Mouse (Mus musculus) lung, postnatal 0 days (tissue): ENCODE data around the gene Zbtb17. TPM values are rescaled to one million over a fixed set of nuclear protein-coding genes. Genes with fewer than 3 reads are reported as not detected.

Experiments used
- ATAC-seq: fragments of 200-750 bp; cut with Nextera tagmentation; 2 replicates; pipeline ENCODE4 v1.8.0; 2017; ENCODE audit warnings: moderate library complexity
- DNase-seq: peaks from one replicate; pipeline ENCODE4 v3.0.0-alpha.2; 2016; ENCODE audit warnings: low spot score
- H3K27ac ChIP-seq: fragments of 300-500 bp; sonication (generic); 2 replicates; pipeline ENCODE4 v1.5.1; 2014; ENCODE audit warnings: antibody characterized with exemption, mild to moderate bottlenecking, low read length, mixed read lengths
- H3K27me3 ChIP-seq: fragments of 300-500 bp; sonication (generic); replicated peaks from 2 replicates; pipeline ENCODE4 v1.6.1; 2014; ENCODE audit warnings: low read length, mixed read lengths; ENCODE audit not compliant: insufficient read depth
- H3K36me3 ChIP-seq: fragments of 300-500 bp; sonication (generic); 2 replicates; pipeline ENCODE4 v1.6.1; 2014; ENCODE audit warnings: low read length, mixed read lengths; ENCODE audit not compliant: insufficient read depth
- H3K4me1 ChIP-seq: fragments of 300-500 bp; sonication (generic); 2 replicates; pipeline ENCODE4 v1.6.1; 2014; ENCODE audit warnings: antibody characterized with exemption, low read depth, low read length, mixed read lengths; ENCODE audit not compliant: insufficient read depth
- H3K4me2 ChIP-seq: fragments of 300-500 bp; sonication (generic); replicated peaks from 2 replicates; pipeline ENCODE4 v1.6.1; 2014; ENCODE audit warnings: low read depth, mild to moderate bottlenecking, low read length, moderate library complexity, mixed read lengths
- H3K4me3 ChIP-seq: fragments of 300-500 bp; sonication (generic); 2 replicates; pipeline ENCODE4 v1.5.1; 2014; ENCODE audit warnings: low read depth, low read length
- H3K9ac ChIP-seq: fragments of 300-500 bp; sonication (generic); replicated peaks from 2 replicates; pipeline ENCODE4 v1.6.1; 2014; ENCODE audit warnings: low read depth, mild to moderate bottlenecking
- H3K9me3 ChIP-seq: fragments of 300-500 bp; sonication (generic); 2 replicates; pipeline ENCODE4 v1.6.1; 2016; ENCODE audit warnings: low read length, mixed read lengths
- CTCF ChIP-seq: IDR thresholded peaks from 2 replicates; pipeline ENCODE4 v1.5.1; 2016; ENCODE audit warnings: antibody characterized with exemption, mild to moderate bottlenecking
- EP300 ChIP-seq: IDR thresholded peaks from 2 replicates; pipeline ENCODE4 v1.6.1; 2016; ENCODE audit warnings: antibody characterized with exemption, mild to moderate bottlenecking, control low read depth
- WGBS: fragments of 180-500 bp; shearing (Covaris S2); extraction: QIAGEN DNeasy Blood & Tissue Kit; methylation state at CpG from one replicate; pipeline ENCODE4 v1.1.7; 2014; 5-methylcytosine and 5-hydroxymethylcytosine counted together
- polyA plus RNA-seq: library from polyadenylated mRNA; unstranded; fragments of >200 nt; fragmentation: Nextera tagmentation; extraction: Ambion mirVana; gene quantifications from 2 replicates; pipeline ENCODE4 v1.2.1, GENCODE M21; 2015

Gene Zbtb17
- polyA plus RNA-seq, 1 experiment from 2014 or later: 14.1 TPM

DNA sequence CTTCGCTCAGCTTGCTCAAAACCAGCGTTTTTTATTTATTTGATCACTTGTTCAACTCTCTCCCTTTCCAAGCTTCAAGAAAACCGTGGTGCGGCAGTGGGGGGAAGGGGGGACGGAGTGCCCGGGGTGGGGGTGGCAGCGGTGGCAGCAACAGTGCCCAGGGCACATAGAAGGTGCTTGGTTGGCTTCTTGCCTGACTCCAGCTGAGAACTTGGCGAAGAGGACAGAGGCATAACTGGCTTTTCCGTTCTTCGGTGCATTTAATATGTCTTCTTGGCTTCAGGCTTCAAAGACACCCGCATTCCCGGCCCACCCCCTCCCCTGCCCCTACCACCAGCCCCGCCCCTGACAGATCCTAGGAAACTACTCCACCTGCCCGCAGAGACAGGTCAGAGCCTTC, 11.8 kb upstream of the Zbtb17 start:
- DNase-seq (no peak), ATAC-seq (no peak)
- H3K4me2 ChIP-seq: no peak overlapping the region
- WGBS: 45% methylated on average over 14 of the region's 14 CpGs
- H3K27ac ChIP-seq: no peak overlapping the region
- no peaks in the 10 kb centered on the region for H3K36me3 ChIP-seq
- no peaks in the 10 kb centered on the region for H3K27me3 ChIP-seq
- no peak overlapping the region for H3K4me3 ChIP-seq
- TF ChIP-seq CTCF (no peak), EP300 (no peak)
- H3K9ac ChIP-seq: no peak overlapping the region
- H3K9me3 ChIP-seq: no peaks in the 10 kb centered on the region
- no peaks in the 10 kb centered on the region for H3K4me1 ChIP-seq

DNA sequence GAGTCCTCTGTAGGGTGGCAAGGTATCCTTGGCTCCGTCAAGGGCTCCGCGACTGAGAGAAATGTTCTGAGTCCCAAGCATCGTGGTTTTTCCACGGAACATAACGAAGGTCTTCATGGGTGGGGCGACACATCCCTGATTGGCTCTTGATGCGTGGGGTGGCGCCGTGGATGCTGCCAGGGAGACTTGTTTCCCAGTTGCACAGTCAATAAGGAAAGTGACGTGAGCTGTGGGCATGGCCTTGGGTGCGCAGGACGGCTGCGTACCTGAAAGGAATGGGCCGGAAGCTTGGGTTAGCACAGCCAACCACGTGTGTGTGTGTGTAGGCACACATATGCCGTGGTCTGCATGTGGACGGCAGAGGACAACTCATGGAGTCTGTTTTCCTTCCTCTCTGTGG, 11.3 kb upstream of the Zbtb17 start:
- no peak overlapping the region for H3K9ac ChIP-seq
- ATAC-seq: no peak
- TF ChIP-seq EP300: no peak
- H3K4me3 ChIP-seq: no peak overlapping the region
- H3K4me1 ChIP-seq: no peaks in the 10 kb centered on the region
- H3K27ac ChIP-seq: no peak overlapping the region
- H3K36me3 ChIP-seq: no peaks in the 10 kb centered on the region
- no peak overlapping the region for H3K4me2 ChIP-seq
- WGBS: 85% methylated on average over 18 of the region's 18 CpGs
- no peak for DNase-seq
- H3K9me3 ChIP-seq: no peaks in the 10 kb centered on the region
- no peaks in the 10 kb centered on the region for H3K27me3 ChIP-seq

DNA sequence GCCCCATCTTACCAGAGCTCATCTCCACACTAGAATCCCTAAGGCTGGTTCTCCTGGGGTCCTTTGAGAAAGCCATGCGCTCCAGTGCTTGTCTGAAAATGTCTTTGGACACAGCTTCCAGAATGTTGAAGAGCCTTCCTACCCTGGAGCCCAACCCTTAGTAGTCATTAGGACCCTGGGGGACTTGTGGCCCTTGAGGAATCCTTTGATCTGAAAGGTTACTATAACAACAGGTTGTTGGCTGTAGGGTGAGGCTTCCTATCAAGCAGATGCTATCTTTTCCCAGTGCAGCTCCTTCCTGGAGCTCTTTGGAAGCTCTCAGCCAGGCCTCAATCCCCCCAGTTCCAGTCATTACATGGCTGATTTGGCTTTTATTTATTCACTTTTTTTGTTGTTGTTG, 8.5 kb upstream of the Zbtb17 start, which contains the start of gene Srarp:
TSS of gene Srarp (minus strand) at position 132 of the 400 bp plus-strand sequence.
- Histone ChIP-seq H3K27me3 (no peaks in the 10 kb centered on the region), H3K4me1 (no peaks in the 10 kb centered on the region), H3K4me2 (no peak within 1 kb of the TSS), H3K27ac (no peak within 1 kb of the TSS), H3K9me3 (no peaks in the 10 kb centered on the region), H3K4me3 (no peak within 1 kb of the TSS), H3K36me3 (no peaks in the 10 kb centered on the region), H3K9ac (no peak within 1 kb of the TSS)
- ATAC-seq (no peak), DNase-seq (no peak)
- no peak for TF ChIP-seq CTCF
- TF ChIP-seq EP300: no peak
- WGBS: 79% methylated on average over 1 of the region's 1 CpGs

DNA sequence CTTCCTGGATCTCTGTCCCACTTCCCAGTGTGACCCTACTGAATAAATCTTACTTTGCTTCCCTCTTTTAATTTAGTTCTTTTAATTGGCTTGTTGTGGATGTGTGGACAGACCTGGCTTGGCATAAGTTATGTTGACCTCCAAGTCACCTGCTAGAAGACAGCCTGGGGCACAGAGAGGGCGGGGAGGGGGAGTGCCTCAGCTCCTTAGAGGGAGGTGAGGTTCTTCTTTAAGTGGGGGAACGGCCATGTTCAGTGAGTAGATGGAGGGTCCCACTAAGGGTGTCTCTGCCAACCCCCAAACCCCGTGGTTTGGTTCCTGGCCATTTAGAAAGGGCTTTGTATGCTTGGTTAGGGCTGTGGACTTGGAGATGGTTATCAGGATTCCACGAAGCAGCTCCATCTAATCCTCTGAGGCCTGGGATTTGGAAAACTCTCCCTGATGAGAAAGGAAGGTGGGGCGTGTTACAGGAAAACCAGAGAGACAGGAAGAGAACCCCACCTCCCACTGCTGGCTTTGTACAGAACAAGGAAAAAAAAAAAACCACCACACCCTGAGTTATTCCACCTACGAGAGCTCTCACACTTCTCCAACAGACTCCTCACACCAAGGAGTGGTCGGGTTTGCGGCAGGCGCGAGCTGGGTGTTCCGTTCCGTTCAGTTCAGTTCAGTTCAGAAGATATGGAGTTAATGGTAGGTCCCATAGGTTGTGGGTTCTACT, 5.2 kb upstream of the Zbtb17 start:
- no peak for ATAC-seq
- Histone ChIP-seq H3K4me1 (peaks cover 6% of the 10 kb centered on the region; the same call in 1 of the 2 replicates), H3K4me3 (no peak overlapping the region), H3K36me3 (no peaks in the 10 kb centered on the region), H3K27me3 (no peaks in the 10 kb centered on the region), H3K9ac (no peak overlapping the region), H3K9me3 (no peaks in the 10 kb centered on the region), H3K4me2 (no peak overlapping the region), H3K27ac (no peak overlapping the region)
- WGBS: 66% methylated on average over 12 of the region's 12 CpGs
- DNase-seq: peak; percentile 24
- TF ChIP-seq EP300 (no peak), CTCF (no peak)

DNA sequence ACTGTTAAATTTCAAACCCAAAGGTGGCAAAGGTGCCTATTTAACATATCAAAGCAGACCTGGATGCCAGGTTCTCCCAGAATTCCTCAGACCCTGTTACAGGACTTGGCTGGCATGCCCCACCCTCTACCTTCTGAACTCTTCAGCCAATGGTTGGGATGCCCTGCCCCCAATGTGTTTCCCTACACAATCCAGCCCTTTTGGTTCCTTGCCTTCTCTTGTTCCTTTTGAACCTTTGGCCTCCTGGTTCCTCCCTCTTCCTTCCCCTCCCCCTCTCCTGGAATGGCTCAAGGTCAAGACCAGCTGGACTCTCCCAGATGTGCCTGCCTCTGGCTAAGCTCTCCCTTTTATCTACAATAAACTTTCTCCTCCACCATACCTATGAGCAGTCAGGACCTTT, 3.6 kb upstream of the Zbtb17 start:
- no peak for TF ChIP-seq CTCF
- TF ChIP-seq EP300: no peak
- Histone ChIP-seq H3K4me2 (no peak overlapping the region), H3K27me3 (no peaks in the 10 kb centered on the region), H3K27ac (no peak overlapping the region), H3K4me1 (peaks cover 10% of the 10 kb centered on the region; the same call in 1 of the 2 replicates), H3K9me3 (no peaks in the 10 kb centered on the region), H3K4me3 (no peak overlapping the region), H3K9ac (no peak overlapping the region), H3K36me3 (no peaks in the 10 kb centered on the region)
- ATAC-seq (no peak), DNase-seq (no peak)

DNA sequence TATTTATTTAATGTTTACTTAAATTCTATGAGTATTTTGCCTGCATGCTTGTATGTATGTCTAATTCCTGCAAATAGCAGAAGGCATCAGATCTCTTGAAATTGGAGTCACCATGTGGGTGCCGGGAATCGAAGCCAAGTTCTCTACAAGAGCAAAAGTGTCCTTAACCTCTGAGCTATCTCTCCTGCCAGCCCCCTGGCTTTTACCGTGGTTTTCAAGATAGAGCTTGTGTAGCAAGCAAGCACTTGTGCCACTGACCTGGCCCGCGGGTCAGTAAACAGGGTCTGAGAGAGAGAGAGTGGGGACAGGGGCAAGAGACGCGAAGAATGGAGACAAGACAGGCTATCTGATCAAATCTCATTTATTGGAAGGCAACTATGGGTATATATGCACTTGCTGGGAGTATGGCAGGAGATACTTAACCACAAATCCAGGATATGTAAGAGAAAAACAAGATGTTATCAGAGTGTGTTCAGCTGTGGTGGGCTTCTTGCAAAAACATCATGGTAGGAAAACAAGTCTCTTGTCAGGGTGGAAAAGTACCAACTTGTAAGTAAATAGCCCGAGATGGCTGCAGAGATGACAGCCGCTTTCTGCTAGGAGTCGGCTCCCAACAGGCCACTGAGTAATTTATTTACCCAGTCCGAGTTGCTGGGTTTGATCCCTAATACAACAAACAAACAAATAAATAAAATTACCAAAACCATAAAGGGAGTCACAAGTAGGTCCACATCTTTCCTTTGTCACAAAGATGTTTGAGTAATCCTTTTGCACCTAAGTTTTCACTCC, 619 bp upstream of the Zbtb17 start:
- H3K4me2 ChIP-seq: peak overlapping the region; percentile 91
- H3K9ac ChIP-seq: peak overlapping the region; percentile 65
- H3K36me3 ChIP-seq: peaks cover 5% of the 10 kb centered on the region; the same call in 1 of the 2 replicates
- H3K4me3 ChIP-seq: peak overlapping the region; percentile 99
- no peak overlapping the region for H3K27ac ChIP-seq
- no peak for ATAC-seq
- DNase-seq: no peak
- 33% methylated on average over 11 of the region's 11 CpGs for WGBS
- H3K27me3 ChIP-seq: no peaks in the 10 kb centered on the region
- H3K9me3 ChIP-seq: no peaks in the 10 kb centered on the region
- peaks cover 10% of the 10 kb centered on the region; the same call in 1 of the 2 replicates for H3K4me1 ChIP-seq
- TF ChIP-seq EP300 (no peak), CTCF (no peak)
